Mouse (Mus musculus): ENCODE data around the gene Fasn. TPM values are rescaled to one million over a fixed set of nuclear protein-coding genes. Genes with fewer than 3 reads are reported as not detected.
"Not testable (repeated sequence)": the region's sequence is repeated elsewhere in the genome, so short reads cannot be mapped to it uniquely, and the experiment has no call there.

The Fasn gene
- polyA plus RNA-seq, 1 experiment, result 271 TPM

DNA sequence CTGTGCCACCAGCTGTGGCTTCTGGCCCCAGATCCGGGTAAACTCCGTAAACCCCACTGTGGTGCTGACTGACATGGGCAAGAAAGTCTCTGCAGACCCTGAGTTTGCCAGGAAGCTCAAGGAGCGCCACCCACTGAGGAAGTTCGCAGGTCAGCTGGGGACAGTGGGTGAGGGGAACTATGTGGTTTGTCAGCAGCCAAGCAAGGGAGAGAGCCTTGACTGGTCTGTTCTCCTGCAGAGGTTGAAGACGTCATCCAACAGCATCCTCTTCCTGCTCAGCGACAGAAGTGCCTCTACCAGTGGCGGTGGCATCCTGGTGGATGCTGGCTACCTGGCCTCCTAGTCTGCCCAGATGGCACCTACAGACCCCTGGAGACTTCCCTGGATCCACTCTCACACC, 57.3 kb downstream of the Fasn start:
- not testable (repeated sequence) for DNase-seq (ENCODE audit: extremely low spot score in 1 of 2, low spot score in 1 of 2)

DNA sequence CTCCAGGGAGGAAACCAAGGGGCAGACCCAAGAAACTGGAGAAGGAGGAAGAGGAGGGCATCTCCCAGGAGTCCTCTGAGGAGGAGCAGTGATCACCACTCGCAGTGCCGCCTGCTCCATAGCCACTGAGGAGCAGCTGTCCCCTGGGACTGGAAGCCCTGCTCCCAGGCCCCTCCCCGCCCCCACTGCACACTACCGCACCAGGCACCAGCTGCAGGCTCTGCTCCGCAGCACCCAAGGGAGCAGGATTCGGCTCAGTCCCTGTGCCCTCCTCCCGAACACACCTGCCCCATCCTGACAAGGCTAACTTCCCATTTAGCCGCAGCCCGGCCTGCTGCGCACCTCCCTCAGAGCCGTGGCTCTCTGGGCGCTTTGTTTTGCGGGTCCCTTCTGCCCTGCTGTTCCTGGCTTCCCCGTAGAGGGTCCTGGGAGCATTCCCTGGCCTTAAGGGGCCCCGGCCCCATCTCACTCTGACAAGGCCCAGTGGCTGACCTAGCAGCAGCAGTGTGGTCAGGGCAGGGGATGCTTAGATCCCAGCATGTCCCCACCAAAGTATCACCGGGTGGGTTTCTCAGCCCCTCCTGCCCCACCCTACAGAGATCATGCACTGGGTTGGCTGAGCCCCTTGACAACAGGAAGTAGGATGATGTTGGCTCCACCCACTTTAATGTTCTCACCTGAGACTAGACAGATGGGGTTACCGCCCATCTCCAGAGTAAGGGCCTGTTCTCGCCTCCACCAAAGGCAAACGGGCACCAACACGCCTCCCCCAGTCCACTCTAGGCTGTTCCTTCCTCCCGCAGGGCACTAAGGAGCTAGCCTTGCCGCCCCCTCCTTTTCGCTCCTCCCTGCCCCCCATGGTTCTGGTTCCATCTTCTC, 61.0 kb downstream of the Fasn start:
- DNase-seq (ENCODE audit: extremely low spot score in 1 of 2, low spot score in 1 of 2), result not testable (repeated sequence)

DNA sequence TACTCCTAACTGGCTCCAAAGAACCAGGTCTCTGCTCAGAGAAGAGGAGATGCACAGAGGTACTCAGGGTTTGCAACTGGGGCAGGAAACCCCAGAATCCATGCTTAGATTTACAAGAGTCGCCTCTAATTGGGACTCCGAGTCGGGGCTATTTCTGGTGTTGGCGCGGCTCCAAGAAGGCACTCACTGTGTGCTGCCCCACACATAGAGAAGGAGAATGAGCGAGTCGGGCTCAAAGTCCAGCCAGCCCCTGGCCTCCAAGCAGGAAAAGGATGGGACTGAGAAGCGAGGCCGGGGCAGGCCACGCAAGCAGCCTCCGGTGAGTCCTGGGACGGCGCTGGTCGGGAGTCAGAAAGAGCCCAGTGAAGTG, 61.7 kb downstream of the Fasn start, which contains the start of gene Hmga1b:
Gene Hmga1b, plus strand, starts transcription at position 123 of the 370 bp plus-strand sequence.
- not testable (repeated sequence) for DNase-seq (ENCODE audit: extremely low spot score in 1 of 2, low spot score in 1 of 2)

DNA sequence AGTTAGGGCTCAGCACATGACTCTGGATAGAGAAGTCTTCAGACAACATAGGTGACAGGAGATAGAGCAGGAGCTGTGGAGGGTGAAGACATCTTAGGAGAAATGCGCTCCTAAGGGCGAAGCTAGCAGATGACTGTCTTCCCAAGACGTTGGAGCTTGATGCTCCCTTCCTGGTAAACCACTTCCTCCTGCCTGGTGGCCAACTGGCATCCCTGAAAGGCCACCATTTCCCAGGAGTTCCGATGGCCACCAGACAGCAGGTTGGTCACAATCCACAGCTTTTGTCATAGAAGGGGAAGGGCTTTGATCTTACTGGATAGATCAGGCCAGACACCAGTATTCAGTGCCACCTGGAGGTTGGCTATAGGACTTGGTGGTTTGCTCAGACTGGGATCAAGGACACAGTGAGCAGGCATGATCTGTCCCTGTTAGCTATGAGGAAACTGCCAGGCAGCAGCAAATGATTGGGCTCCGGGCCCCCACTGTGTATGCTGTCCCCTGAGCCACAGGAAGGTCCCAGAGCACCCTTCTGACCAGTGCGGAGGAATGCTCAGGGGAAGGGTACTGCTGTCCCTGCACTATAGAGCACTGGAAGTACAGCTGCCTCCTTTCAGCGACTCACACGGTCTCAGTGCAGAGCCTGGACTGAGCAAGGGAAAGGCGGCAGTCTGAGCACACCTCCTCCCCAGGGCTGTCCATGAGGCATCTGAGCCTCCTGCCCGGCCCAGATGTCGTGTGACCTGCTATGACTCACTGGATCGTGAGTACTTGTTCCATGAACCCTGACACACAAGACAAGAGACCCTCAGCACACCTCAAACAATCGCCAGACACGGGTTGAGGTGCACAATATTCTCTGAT, 62.3 kb downstream of the Fasn start:
- DNase-seq (ENCODE audit: extremely low spot score in 1 of 2, low spot score in 1 of 2), result no peak

DNA sequence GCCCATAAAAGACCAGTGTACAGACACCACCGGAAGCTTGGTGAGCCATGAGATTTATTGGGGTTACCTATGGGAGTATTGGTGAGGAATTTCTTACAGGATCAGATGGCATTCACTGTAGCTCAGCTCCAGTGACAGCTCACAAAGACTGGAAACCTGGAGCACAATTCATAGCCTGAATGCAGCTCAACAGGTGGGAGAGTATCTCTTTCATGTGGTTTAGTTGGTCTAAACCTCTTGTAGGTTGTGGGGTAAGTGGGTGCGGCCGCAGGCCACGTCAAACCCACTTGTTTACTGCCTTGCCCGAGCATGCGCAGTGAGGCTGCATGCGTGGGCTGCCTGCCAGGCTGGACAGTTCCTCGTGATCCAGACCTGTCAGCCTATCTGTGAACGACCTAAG, 64.1 kb downstream of the Fasn start:
- DNase-seq (ENCODE audit: extremely low spot score in 1 of 2, low spot score in 1 of 2), result no peak

Other genes starting within 250 kb of the Fasn start
- 408 and 428 TPM in 2 replicates for gene Arhgdia, start 242.9 kb downstream of the Fasn start, polyA plus RNA-seq (2012; rRNA removed)
- gene Alyref, start 226.2 kb downstream of the Fasn start, polyA plus RNA-seq (2012; rRNA removed), result 46.3 and 53.0 TPM in 2 replicates
- 143 and 170 TPM in 2 replicates for gene Anapc11, start 226.1 kb downstream of the Fasn start, polyA plus RNA-seq (2012; rRNA removed)
- gene Npb, start 216.1 kb downstream of the Fasn start, polyA plus RNA-seq (2012; rRNA removed), result 0.84 and 1.2 TPM in 2 replicates
- gene Pcyt2, start 206.6 kb downstream of the Fasn start, polyA plus RNA-seq (2012; rRNA removed), result 252 and 254 TPM in 2 replicates
- 99.4 and 101 TPM in 2 replicates for gene Sirt7, start 199.3 kb downstream of the Fasn start, polyA plus RNA-seq (2012; rRNA removed)
- gene Mafg, start 190.9 kb downstream of the Fasn start, polyA plus RNA-seq (2012; rRNA removed), result 79.9 and 84.5 TPM in 2 replicates
- 3.2 and 3.7 TPM in 2 replicates for gene Pycr1, start 180.8 kb downstream of the Fasn start, polyA plus RNA-seq (2012; rRNA removed)
- 4.7 and 5.6 TPM in 2 replicates for gene Myadml2, start 176.4 kb downstream of the Fasn start, polyA plus RNA-seq (2012; rRNA removed)
- gene Notum, start 163.4 kb downstream of the Fasn start, polyA plus RNA-seq (2012; rRNA removed), result 8.4 and 8.6 TPM in 2 replicates
- 45.1 and 51.8 TPM in 2 replicates for gene Aspscr1, start 151.6 kb downstream of the Fasn start, polyA plus RNA-seq (2012; rRNA removed)
- gene Cenpx, start 110.8 kb downstream of the Fasn start, polyA plus RNA-seq (2012; rRNA removed), result 34.0 and 37.4 TPM in 2 replicates
- gene Lrrc45, start 110.6 kb downstream of the Fasn start, polyA plus RNA-seq (2012; rRNA removed), result 111 and 130 TPM in 2 replicates
- 65.0 and 73.7 TPM in 2 replicates for gene Rac3, start 103.1 kb downstream of the Fasn start, polyA plus RNA-seq (2012; rRNA removed)
- gene Dcxr, start 97.3 kb downstream of the Fasn start, polyA plus RNA-seq (2012; rRNA removed), result 24.2 and 25.6 TPM in 2 replicates
- 5.0 and 17.1 TPM in 2 replicates for gene Cbr2, start 92.4 kb downstream of the Fasn start, polyA plus RNA-seq (2012; rRNA removed)
- 1.3 and 2.2 TPM in 2 replicates for gene Hmga1b, start 61.8 kb downstream of the Fasn start, polyA plus RNA-seq (2012; rRNA removed)
- 88.6 and 97.4 TPM in 2 replicates for gene Rfng, start 40.3 kb downstream of the Fasn start, polyA plus RNA-seq (2012; rRNA removed)
- gene Gps1, start 40.3 kb downstream of the Fasn start, polyA plus RNA-seq (2012; rRNA removed), result 222 and 229 TPM in 2 replicates
- gene Dus1l, start 28.1 kb downstream of the Fasn start, polyA plus RNA-seq (2012; rRNA removed), result 45.1 and 45.7 TPM in 2 replicates
- 11.3 and 12.8 TPM in 2 replicates for gene Ccdc57, start 108.3 kb upstream of the Fasn start, polyA plus RNA-seq (2012; rRNA removed)
- 3.2 and 3.9 TPM in 2 replicates for gene Slc16a3, start 123.9 kb upstream of the Fasn start, polyA plus RNA-seq (2012; rRNA removed)
- 103 and 105 TPM in 2 replicates for gene Csnk1d, start 166.8 kb upstream of the Fasn start, polyA plus RNA-seq (2012; rRNA removed)
- gene Cd7, start 214.9 kb upstream of the Fasn start, polyA plus RNA-seq (2012; rRNA removed), result 1.5 and 1.8 TPM in 2 replicates
- gene Sectm1b, start 239.0 kb upstream of the Fasn start, polyA plus RNA-seq (2012; rRNA removed), result not detected in 2 replicates